Mouse (Mus musculus): ENCODE measurements around the gene Tmem98. TPM values are rescaled to one million over a fixed set of nuclear protein-coding genes. Genes with fewer than 3 reads are reported as not detected.
A peak's percentile ranks its signal among the peaks of the same experiment; 100 is the strongest.

Gene Tmem98
- polyA plus RNA-seq, 1 experiment from 2014 or later = 126 TPM

DNA sequence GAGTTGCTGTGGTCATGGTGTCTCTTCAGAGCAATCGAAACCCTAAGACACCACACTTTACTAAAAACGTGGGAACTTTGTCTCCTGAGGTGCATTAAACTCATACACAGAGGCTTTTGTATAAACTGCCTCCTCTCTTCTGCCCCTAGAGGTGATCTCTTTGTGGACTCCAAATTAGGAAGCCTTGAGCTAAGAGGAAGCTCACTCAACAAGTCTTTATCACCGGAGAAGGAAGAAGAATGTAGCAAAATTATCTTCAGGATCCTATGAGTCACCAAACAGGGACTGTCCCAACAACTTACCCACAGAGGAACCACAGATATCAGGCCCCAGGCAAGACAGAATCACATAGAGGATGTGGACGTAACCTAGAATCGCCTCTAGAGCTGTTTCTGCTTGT lies 24.3 kb upstream of the Tmem98 start:
- TF ChIP-seq CTCF (IDR thresholded peaks at IDR 0.05; ENCODE audit: low read depth) (peak; percentile 44), EP300 (optimal IDR thresholded peaks at IDR 0.05) (no peak)
- H3K36me3 ChIP-seq (ENCODE audit: control insufficient read depth, insufficient read depth, low read length) = no peaks in the 10 kb centered on the region
- no peaks in the 10 kb centered on the region for H3K9me3 ChIP-seq (ENCODE audit: control insufficient read depth, low read length)
- no peaks in the 10 kb centered on the region for H3K4me1 ChIP-seq (replicated peaks; ENCODE audit: control insufficient read depth, insufficient read depth)
- ATAC-seq (ENCODE audit: low FRiP score, low TSS enrichment) (no peak), DNase-seq (ENCODE audit: low spot score) (no peak)
- H3K27me3 ChIP-seq (ENCODE audit: control insufficient read depth, insufficient read depth, low read length) = no peaks in the 10 kb centered on the region
- no peak overlapping the region; the same call in 1 of the 2 replicates for H3K27ac ChIP-seq (replicated peaks)
- H3K4me3 ChIP-seq (ENCODE audit: low read depth, low read length) = no peak overlapping the region
- H3K9ac ChIP-seq (ENCODE audit: low read length) = no peak overlapping the region
- H3K4me2 ChIP-seq (replicated peaks; ENCODE audit: low read depth) = no peak overlapping the region
- WGBS = 76% methylated on average over 5 of the region's 5 CpGs

DNA sequence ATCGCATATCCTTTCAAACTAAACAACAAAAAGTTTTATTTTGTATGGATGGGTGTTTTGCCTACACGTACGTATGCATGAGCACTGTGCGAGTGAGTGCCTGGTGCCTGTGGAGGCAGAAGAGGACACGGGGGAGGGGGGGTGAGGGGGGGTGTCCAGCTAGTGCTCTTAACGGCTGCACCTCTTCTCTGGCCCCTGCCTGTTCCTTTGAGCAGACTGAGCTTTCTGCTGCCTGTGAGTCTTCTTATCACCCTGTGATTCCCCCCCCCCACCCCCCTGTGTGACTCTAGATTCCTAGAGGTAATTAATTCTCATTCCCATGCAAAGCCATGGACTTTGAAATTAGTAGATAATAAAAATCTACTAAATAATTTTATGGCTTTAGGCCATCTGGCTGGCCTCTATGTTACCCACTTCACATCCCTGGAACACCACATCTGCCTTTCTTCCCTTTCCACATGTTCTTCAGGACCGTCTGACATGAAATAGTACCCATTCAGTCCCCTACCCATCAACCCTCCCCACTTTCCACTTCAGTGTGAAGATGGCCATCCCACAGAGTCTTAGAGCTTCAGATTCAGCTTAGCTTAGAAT lies 20.2 kb upstream of the Tmem98 start:
- H3K9ac ChIP-seq (ENCODE audit: low read length) = no peak overlapping the region
- no peaks in the 10 kb centered on the region for H3K27me3 ChIP-seq (ENCODE audit: control insufficient read depth, insufficient read depth, low read length)
- no peak for ATAC-seq (ENCODE audit: low FRiP score, low TSS enrichment)
- H3K27ac ChIP-seq (replicated peaks) = no peak overlapping the region
- WGBS = 52% methylated on average over 7 of the region's 7 CpGs
- no peaks in the 10 kb centered on the region for H3K36me3 ChIP-seq (ENCODE audit: control insufficient read depth, insufficient read depth, low read length)
- H3K4me1 ChIP-seq (replicated peaks; ENCODE audit: control insufficient read depth, insufficient read depth) = no peaks in the 10 kb centered on the region
- DNase-seq (ENCODE audit: low spot score) = no peak
- H3K4me2 ChIP-seq (replicated peaks; ENCODE audit: low read depth) = no peak overlapping the region
- H3K4me3 ChIP-seq (ENCODE audit: low read depth, low read length) = no peak overlapping the region
- H3K9me3 ChIP-seq (ENCODE audit: control insufficient read depth, low read length) = no peaks in the 10 kb centered on the region
- TF ChIP-seq CTCF (IDR thresholded peaks at IDR 0.05; ENCODE audit: low read depth) (no peak), EP300 (optimal IDR thresholded peaks at IDR 0.05) (no peak)

DNA sequence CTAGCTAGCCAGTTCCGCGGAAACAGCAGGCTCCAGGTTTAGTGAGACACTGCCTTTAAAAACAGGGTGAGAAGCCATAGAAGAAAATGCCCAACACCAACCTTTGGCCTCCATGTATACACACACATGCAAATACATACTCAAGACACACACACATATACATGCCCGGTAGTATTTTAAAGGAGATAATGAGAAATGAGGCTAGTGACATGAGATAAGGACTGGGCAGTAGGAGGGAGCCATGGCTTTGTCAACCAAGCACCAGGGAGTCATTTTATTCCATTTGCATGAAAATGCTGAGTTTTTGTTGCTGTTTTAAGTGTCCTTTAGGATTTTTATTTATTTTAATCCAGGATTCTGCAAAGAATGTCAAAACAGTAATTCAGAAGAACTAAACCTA lies 19.6 kb upstream of the Tmem98 start:
- Histone ChIP-seq H3K27me3 (ENCODE audit: control insufficient read depth, insufficient read depth, low read length) (no peaks in the 10 kb centered on the region), H3K4me1 (replicated peaks; ENCODE audit: control insufficient read depth, insufficient read depth) (no peaks in the 10 kb centered on the region), H3K4me3 (ENCODE audit: low read depth, low read length) (no peak overlapping the region), H3K4me2 (replicated peaks; ENCODE audit: low read depth) (no peak overlapping the region), H3K9ac (ENCODE audit: low read length) (no peak overlapping the region), H3K36me3 (ENCODE audit: control insufficient read depth, insufficient read depth, low read length) (no peaks in the 10 kb centered on the region), H3K9me3 (ENCODE audit: control insufficient read depth, low read length) (no peaks in the 10 kb centered on the region), H3K27ac (replicated peaks) (no peak overlapping the region)
- 66% methylated on average over 3 of the region's 3 CpGs for WGBS
- ATAC-seq (ENCODE audit: low FRiP score, low TSS enrichment) = no peak
- no peak for DNase-seq (ENCODE audit: low spot score)
- TF ChIP-seq EP300 (optimal IDR thresholded peaks at IDR 0.05) (no peak), CTCF (IDR thresholded peaks at IDR 0.05; ENCODE audit: low read depth) (no peak)

DNA sequence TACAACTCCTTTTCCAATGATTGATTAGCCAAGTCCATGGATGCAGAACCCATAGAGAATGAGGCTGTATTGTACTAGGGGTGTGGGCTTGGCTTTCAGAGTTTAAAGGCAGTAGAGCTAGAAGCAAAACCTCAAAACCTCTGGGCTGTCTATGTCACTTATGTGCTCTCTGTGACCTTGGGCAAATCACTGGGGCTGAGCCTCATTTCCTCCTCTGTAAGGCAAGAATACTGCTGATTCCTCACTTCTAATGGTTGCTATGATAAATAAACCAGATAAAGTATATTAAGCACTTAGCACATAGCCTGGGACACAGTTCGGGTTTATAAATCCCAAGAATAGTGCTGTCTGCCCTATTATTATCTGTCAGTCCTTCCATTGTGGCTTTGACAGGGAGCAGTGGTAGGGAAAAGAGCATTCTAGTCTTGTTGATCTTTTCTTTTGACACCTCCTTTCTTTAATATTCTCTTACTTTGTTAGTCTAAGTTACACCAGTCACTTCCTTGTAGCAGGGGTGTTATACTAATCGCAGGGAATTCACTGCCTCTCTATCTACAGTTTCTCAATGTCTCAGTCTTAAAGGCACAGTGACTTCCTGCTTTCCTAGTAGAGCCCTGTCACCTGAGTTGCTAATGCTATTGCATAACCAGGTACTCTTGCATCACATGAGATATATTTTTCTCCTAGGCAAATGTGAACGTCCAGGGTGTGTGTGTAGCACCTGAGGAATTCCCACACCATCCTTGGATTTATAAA lies 18.1 kb upstream of the Tmem98 start:
- 31% methylated on average over 3 of the region's 3 CpGs for WGBS
- DNase-seq (ENCODE audit: low spot score) (no peak), ATAC-seq (ENCODE audit: low FRiP score, low TSS enrichment) (peak; percentile 97)
- no peaks in the 10 kb centered on the region for H3K27me3 ChIP-seq (ENCODE audit: control insufficient read depth, insufficient read depth, low read length)
- no peaks in the 10 kb centered on the region for H3K36me3 ChIP-seq (ENCODE audit: control insufficient read depth, insufficient read depth, low read length)
- no peak for TF ChIP-seq EP300 (optimal IDR thresholded peaks at IDR 0.05)
- TF ChIP-seq CTCF (IDR thresholded peaks at IDR 0.05; ENCODE audit: low read depth) = no peak
- H3K9ac ChIP-seq (ENCODE audit: low read length) = no peak overlapping the region
- no peaks in the 10 kb centered on the region for H3K9me3 ChIP-seq (ENCODE audit: control insufficient read depth, low read length)
- H3K4me3 ChIP-seq (ENCODE audit: low read depth, low read length) = no peak overlapping the region
- H3K4me2 ChIP-seq (replicated peaks; ENCODE audit: low read depth) = no peak overlapping the region
- no peaks in the 10 kb centered on the region for H3K4me1 ChIP-seq (replicated peaks; ENCODE audit: control insufficient read depth, insufficient read depth)
- H3K27ac ChIP-seq (replicated peaks) = peak overlapping the region; percentile 81

DNA sequence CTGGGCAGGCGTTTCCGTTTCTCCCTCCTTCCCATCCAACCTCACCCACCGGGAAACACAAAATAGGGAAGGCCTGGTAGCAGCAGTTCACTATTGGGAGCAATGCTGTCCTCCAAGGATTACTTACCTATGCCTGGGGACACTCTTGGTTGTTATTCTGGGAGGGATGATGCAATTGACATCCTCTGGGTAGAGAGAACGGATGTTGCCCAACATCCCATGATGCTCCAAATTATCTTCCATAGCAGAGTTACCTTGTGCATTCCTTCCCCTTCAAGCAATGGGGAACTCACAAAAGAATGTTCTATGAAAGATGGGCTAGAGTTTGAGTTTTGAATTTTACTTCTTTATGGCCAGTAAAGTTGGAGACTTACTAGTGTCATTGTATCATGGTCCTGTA lies 16.6 kb upstream of the Tmem98 start:
- Histone ChIP-seq H3K4me1 (replicated peaks; ENCODE audit: control insufficient read depth, insufficient read depth) (no peaks in the 10 kb centered on the region), H3K9me3 (ENCODE audit: control insufficient read depth, low read length) (no peaks in the 10 kb centered on the region), H3K9ac (ENCODE audit: low read length) (no peak overlapping the region), H3K27me3 (ENCODE audit: control insufficient read depth, insufficient read depth, low read length) (no peaks in the 10 kb centered on the region), H3K27ac (replicated peaks) (no peak overlapping the region), H3K4me2 (replicated peaks; ENCODE audit: low read depth) (no peak overlapping the region), H3K36me3 (ENCODE audit: control insufficient read depth, insufficient read depth, low read length) (no peaks in the 10 kb centered on the region), H3K4me3 (ENCODE audit: low read depth, low read length) (no peak overlapping the region)
- 85% methylated on average over 4 of the region's 4 CpGs for WGBS
- DNase-seq (ENCODE audit: low spot score) (no peak), ATAC-seq (ENCODE audit: low FRiP score, low TSS enrichment) (no peak)
- TF ChIP-seq CTCF (IDR thresholded peaks at IDR 0.05; ENCODE audit: low read depth) (no peak), EP300 (optimal IDR thresholded peaks at IDR 0.05) (no peak)

DNA sequence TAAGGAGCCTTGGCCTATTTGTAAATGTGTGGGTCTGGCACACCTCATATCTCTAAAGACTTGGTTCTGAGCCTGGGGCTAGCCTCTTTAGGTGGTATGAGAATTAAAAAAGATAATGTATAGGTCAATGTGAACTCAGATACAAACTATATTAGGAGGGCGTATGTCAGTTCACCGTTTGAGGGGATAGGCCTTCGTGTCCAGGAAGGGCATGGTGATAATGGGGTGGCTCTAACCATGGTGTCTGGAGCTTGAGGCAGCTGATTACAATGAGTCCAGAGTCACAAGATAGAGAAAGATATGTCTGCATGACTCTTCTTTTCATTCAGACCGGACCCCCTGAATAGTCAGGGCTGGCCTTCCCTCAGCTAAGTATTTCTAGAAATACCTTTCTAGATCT lies 15.7 kb upstream of the Tmem98 start:
- ATAC-seq (ENCODE audit: low FRiP score, low TSS enrichment) = no peak
- TF ChIP-seq EP300 (optimal IDR thresholded peaks at IDR 0.05) (no peak), CTCF (IDR thresholded peaks at IDR 0.05; ENCODE audit: low read depth) (no peak)
- no peak for DNase-seq (ENCODE audit: low spot score)
- H3K4me3 ChIP-seq (ENCODE audit: low read depth, low read length) = no peak overlapping the region
- 94% methylated on average over 4 of the region's 4 CpGs for WGBS
- no peak overlapping the region for H3K4me2 ChIP-seq (replicated peaks; ENCODE audit: low read depth)
- H3K27me3 ChIP-seq (ENCODE audit: control insufficient read depth, insufficient read depth, low read length) = no peaks in the 10 kb centered on the region
- no peaks in the 10 kb centered on the region for H3K9me3 ChIP-seq (ENCODE audit: control insufficient read depth, low read length)
- H3K9ac ChIP-seq (ENCODE audit: low read length) = no peak overlapping the region
- H3K36me3 ChIP-seq (ENCODE audit: control insufficient read depth, insufficient read depth, low read length) = no peaks in the 10 kb centered on the region
- H3K4me1 ChIP-seq (replicated peaks; ENCODE audit: control insufficient read depth, insufficient read depth) = no peaks in the 10 kb centered on the region
- H3K27ac ChIP-seq (replicated peaks) = no peak overlapping the region
